Mouse (Mus musculus) frontal cortex, adult (tissue): ENCODE data around the gene Nek7.

ENCODE experiments used
- ATAC-seq: cut with Nextera tagmentation; 2 replicates; pipeline ENCODE4 v1.9.2; 2017; ENCODE audit warnings: mild to moderate bottlenecking, moderate library complexity, mixed read lengths; ENCODE audit not compliant: low TSS enrichment

The Nek7 gene

DNA sequence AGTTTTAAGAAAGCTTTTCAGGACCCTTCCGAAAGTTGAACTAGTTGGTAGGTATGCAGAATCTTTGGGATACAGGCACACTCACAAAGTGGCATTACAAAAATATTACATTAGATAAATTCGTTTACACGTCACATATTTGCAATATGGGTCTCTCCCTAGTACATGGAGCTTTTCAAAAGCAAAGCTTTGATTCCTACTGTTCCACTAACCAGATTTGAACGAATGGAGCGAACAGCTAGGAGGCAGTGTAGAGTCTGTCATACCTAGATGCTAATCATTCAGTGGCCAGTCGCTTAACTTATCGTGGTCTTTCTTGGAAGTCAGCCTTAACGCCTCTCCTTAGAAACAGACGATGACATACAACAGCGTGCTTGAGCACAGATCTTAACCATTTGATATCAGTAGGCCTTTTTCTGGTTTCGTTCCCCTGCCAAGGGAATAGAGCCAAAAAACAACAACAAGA, at the start of gene Nek7:
TSS of gene Nek7 (minus strand) at position 146 of the 466 bp plus-strand sequence.
- ATAC-seq = no peak

GRCm38 (mm10) chr1:138662342-138662741, 42.4 kb upstream of the Nek7 start:
- ATAC-seq = no peak

- ATAC-seq = peak; percentile 88
Observed at GRCm38 (mm10) chr1:138654212-138654611, 34.3 kb upstream of the Nek7 start.

DNA sequence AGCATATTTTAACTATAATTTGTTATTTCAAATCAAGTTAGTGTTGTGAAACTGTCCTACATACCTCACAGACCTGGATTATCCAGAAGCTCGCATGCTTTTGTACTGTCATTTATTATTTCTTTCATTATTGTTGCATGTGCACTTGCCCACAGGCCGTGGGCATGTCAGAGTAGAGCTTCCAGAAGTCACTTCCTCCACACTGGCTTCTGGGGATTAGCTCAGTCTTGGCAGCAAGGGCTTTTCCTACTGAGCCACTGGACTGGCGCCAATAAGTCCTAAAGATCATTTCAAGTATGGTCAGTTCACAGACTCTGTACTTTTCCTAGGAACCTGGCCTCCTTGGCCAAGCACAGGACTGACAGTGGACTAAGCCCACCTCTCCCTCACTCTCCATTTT, 25.1 kb upstream of the Nek7 start:
- ATAC-seq = no peak

DNA sequence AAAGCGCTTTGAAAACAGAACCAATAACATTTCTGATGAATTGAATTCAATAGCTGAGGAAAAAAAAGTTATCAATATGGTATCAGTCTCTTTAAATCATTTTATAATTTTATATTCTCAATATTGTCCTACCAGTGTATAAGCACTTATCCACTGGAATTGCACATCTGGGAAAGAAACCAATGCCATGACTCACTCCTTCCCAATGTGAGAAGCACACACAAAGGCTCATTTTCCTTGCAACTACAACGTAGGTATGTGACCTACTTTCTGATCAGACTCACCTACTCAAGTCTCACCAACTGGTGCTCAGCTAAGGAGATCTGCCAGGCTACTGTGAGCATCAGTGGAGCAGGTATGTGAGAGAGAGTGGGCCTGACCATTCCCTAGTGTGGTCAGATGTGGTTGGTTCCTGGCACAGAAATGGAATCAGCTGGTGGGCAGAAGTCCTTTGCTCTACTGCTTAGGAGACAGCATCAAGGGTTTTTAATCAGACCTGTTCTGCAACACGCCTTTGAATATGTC, 23.4 kb upstream of the Nek7 start:
- no peak for ATAC-seq

DNA sequence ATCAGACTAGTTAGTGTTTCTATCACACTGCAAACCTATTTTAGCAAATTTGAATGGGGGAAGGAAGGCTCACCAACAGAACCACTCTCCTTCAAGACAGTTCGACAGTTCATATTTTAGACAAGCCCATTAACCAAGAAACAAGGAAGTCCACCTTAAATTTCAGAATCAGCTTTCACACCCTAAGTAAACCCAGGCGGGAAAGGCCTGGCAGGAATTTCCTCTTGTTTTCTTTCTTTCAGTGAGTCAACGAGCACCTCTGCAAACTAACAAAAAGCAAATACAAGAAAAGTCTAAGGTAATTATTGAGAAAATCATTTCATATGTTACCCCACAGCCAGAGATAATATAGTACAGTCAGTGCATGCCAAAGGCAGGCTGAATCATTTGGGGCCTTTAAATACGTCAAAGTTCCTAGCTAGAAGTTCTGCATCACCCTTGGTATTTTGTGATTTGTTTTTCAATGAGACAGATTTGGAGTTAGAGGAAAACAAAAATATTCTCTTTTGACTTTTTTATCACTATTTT, 21.1 kb upstream of the Nek7 start:
- no peak for ATAC-seq

- ATAC-seq = 0 out of 2 replicates have a peak, but pooled peaks have one; percentile 47
Observed at GRCm38 (mm10) chr1:138637850-138638249, 17.9 kb upstream of the Nek7 start.

- no peak for ATAC-seq
Observed at GRCm38 (mm10) chr1:138634561-138634960, 14.6 kb upstream of the Nek7 start.

- no peak for ATAC-seq
Observed at GRCm38 (mm10) chr1:138628919-138629318, 9.0 kb upstream of the Nek7 start.

DNA sequence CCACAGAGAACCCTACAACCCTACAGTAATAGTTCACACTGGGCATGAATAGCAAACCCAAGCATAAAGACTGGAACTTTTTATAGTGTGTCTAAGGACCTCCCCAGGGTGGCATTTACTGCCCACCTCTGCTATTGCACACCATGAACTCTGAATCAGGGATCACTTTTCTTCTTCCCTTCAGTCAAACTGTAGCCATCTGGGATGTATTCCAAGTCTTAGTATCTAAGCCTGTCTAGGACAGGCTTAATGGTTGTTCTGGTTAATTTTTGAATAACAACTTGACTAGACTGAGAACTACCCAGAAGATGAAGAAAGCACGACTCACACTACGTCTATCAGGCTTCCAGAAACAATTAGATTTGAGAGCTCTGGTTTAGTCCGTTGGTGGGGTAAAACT, 8.5 kb upstream of the Nek7 start:
- no peak for ATAC-seq

DNA sequence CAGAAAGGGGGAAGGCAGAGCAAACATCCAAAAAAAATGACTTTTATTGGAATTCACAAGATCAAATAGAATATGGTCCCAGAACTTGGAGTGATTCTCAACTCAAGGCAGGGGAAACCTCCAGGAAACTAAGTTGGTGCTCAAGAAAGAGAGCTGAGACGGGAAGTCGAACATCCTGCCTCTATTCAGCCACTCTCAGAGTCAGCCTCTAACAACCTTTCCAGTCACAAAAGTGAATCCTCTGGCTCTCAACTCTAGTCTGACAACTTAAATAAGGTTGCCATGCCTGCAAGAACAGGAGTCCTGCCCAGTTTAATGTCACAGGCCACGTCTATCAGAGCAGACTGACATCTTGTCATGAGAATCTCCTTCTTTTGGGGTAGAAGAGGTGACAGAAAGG, 7.9 kb upstream of the Nek7 start:
- ATAC-seq = no peak

DNA sequence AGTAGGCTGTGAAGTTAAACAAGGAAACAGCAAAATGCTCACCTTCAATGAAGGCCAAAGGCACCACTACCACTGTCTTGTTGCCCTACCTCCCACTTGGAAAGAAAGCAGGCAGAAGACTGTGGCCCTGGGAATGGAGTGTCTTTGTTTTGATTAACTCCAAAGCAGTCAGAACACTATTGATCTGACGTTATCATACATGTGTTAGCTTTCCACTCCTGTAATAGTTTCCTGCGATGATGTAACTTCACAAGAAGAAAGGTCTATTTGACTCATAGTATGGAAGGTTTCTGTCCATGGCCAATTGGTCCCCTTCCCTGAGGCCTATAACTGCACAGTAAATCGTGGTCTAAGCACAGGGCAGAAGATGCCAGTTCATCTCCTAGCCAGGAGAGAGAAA, 6.3 kb upstream of the Nek7 start:
- no peak for ATAC-seq

DNA sequence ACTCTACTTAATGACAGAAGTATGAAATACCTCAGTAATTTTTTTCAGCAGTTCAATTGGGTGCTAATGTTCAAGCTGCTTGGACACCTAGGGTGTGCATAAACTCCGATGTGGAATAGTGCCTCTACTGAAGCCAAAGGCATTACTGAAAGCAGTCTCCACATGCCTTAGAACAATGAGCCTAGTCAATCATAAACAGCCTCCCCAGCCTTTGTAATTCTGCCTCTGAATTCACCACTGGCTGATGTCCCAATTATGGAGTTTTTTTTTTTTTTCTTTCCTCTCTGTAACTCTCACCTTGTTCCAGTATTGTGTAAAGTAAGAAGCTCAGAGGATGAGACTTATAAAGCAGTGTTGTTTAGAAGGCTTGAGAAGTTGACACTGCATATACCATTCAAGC, 3.9 kb upstream of the Nek7 start:
- no peak for ATAC-seq

DNA sequence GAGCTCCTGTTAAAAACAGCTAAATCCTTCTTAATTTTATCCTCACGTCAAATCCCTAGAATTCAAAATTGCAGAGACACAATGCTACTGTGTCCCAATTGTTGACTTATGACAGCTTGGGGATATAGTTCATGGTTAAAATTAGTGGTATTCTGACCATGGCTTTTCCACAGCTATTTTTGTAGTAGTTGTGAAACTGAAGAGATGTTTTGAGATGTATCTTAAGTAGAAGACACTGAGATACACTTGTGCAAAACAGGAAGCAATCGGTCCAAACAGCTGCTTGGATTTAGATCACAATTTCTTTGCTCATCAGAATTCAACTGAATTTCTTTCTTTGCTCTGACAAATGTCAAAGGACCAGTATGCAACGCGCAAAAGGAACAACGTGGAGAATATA, 2.9 kb upstream of the Nek7 start:
- no peak for ATAC-seq

- no peak for ATAC-seq
Observed at GRCm38 (mm10) chr1:138622431-138622830, 2.5 kb upstream of the Nek7 start.

GRCm38 (mm10) chr1:138619114-138619971, 598 bp downstream of the Nek7 start:
- ATAC-seq = peak; percentile 92

DNA sequence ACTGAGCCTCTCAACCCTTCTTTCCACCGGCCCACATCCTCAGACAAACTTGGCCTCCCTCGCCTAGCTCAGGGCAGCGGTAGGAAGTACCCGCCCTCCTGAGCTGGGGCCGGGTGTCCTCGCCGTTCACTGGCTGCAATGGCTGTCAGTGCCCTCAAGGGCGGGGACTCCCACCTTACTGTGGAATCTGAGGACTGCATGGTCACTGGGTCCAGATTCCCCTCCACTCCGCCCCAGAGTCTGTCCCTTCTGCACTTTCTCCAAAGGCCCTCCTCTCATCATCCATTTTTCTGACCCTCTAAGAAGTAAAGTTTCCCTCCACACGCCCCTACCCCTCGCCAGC, 2.0 kb downstream of the Nek7 start:
- ATAC-seq = peak; percentile 86

DNA sequence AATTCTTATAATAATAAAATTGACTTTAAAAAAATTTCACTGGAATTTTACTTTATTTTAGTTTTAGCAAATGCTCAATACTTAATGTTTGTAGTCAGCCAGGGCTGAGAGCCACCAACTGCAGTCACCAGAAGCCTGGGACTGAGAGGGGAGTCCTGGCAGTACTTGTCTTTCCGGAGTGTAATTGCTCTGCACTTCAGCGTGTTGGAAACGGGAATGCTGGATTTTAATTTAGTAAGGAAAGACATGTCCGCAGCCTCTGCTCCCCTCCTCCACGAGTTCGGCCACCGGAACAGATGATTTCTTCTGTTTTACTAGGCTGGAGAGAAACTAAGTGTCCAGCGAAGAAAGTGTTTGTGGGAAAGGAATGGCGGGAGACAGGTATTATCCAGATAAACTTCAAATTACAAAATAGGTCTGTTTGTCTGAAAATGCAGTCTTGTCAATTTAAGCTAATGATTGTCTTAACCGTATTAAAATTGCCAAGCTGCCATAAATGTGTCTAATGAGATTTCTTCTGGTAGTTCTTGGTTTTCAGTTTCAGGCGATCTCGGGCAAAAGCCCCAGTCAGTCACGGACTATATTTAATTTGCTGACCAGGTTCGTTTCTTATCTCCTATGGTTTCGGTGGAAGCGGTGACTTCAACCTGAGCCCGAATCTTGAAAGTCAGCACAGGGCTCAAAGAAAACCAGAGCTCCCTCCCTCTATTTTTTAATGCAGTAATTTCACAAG, 2.5 kb downstream of the Nek7 start:
- ATAC-seq = 0 out of 2 replicates have a peak, but pooled peaks have one; percentile 1

GRCm38 (mm10) chr1:138615388-138615787, 4.6 kb downstream of the Nek7 start:
- ATAC-seq = no peak

DNA sequence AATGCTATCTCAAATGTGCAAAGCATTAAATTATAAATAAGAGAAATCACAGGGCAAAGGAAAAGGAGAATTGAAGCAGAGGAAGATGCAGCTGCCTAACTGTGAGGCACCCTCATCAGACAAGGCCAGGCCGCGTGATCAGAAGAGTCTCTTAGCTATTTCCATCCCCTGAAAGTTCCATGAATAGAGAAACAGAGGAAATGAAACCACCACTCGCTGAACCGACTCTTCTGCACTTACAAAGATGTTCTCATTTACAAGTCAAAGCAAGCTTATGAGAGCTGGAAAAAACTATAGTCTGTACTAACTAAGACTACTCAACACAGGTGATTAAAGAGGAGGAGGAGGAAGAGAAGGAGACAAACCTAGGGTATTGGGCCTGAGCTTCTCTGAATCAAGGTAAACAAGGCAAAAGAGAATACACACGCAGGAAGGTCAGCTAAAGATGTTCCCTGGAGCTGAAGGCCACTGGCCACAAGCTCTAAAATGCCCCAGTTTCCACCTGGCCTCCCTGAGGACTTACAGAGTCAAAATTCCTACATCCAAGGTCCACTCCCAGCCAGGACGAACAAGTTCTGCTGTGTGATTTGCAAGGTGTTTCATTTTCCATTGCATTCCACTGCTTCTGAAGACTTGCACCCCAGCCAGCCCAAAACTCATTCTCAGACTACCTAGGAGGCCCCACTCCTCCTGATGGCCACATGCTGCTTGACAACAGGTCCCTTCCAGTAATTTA, 5.2 kb downstream of the Nek7 start:
- ATAC-seq = no peak

- ATAC-seq = no peak
Observed at GRCm38 (mm10) chr1:138612177-138612576, 7.8 kb downstream of the Nek7 start.

DNA sequence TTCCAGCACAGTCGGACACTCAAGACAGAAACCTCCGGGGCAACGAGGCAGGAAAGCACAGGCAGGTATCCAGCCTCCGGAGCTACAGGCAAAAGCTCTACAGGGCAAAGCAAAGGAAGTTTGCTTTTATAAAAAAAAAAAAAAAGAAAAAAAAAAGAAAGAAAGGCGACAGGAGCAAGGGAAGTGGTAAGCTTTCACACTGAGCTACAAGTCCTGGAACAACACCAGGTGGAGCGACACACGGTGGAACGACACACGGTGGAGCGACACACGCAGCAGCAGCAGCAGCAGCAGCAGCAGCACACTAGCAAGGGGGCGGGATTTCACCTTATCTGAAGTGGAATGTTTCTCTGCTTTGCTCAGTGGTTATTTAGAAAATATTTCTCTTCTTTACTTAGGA, 10.8 kb downstream of the Nek7 start:
- no peak for ATAC-seq
